Mouse (Mus musculus) kidney, embryonic 15.5 days (tissue): ENCODE results near the gene Il10rb. TPM values are rescaled to one million over a fixed set of nuclear protein-coding genes. Genes with fewer than 3 reads are reported as not detected.

Source experiments
- ATAC-seq: fragments of 200-750 bp; cut with Nextera tagmentation; replicated peaks from 2 replicates; pipeline ENCODE4 v1.8.0; 2017; ENCODE audit warnings: moderate TSS enrichment; ENCODE audit not compliant: low FRiP score
- H3K27ac ChIP-seq: fragments of 300-500 bp; sonication (generic); 2 replicates; pipeline ENCODE4 v1.5.1; 2015; ENCODE audit warnings: mild to moderate bottlenecking, inconsistent platforms
- H3K27me3 ChIP-seq: fragments of 300-500 bp; sonication (generic); 2 replicates; pipeline ENCODE4 v1.6.1; 2015; ENCODE audit warnings: inconsistent platforms
- H3K36me3 ChIP-seq: fragments of 300-500 bp; sonication (generic); 2 replicates; pipeline ENCODE4 v1.6.1; 2015; ENCODE audit warnings: inconsistent platforms
- H3K4me1 ChIP-seq: fragments of 300-500 bp; sonication (generic); 2 replicates; pipeline ENCODE4 v1.6.1; 2015; ENCODE audit warnings: inconsistent platforms
- H3K4me2 ChIP-seq: fragments of 300-500 bp; sonication (generic); 2 replicates; pipeline ENCODE4 v1.6.1; 2015; ENCODE audit warnings: moderate library complexity, mild to moderate bottlenecking, inconsistent platforms
- H3K4me3 ChIP-seq: fragments of 300-500 bp; sonication (generic); replicated peaks from 2 replicates; pipeline ENCODE4 v1.5.1; 2015; ENCODE audit warnings: mild to moderate bottlenecking, inconsistent platforms
- H3K9ac ChIP-seq: fragments of 300-500 bp; sonication (generic); 2 replicates; pipeline ENCODE4 v1.6.1; 2015; ENCODE audit warnings: mild to moderate bottlenecking, inconsistent platforms
- H3K9me3 ChIP-seq: fragments of 300-500 bp; sonication (generic); replicated peaks from 2 replicates; pipeline ENCODE4 v1.6.1; 2016; ENCODE audit warnings: inconsistent platforms
- WGBS: fragments of 180-500 bp; shearing (Covaris S2); methylation state at CpG from one replicate; pipeline ENCODE4 v1.1.7; 2015; ENCODE audit warnings: mixed read lengths; 5-methylcytosine and 5-hydroxymethylcytosine counted together
- polyA plus RNA-seq: library from polyadenylated mRNA; unstranded; fragments of >200 nt; fragmentation: Nextera tagmentation; extraction: Ambion mirVana; gene quantifications from 2 replicates; pipeline ENCODE4 v1.2.1, GENCODE M21; 2015

Il10rb gene
- polyA plus RNA-seq, 1 experiment from 2014 or later = 31.0 TPM

- Histone ChIP-seq H3K9me3 (no peaks in the 10 kb centered on the region), H3K27ac (no peak overlapping the region), H3K27me3 (no peaks in the 10 kb centered on the region), H3K36me3 (no peaks in the 10 kb centered on the region), H3K9ac (no peak overlapping the region), H3K4me3 (no peak overlapping the region), H3K4me2 (no peak overlapping the region), H3K4me1 (peaks cover 23% of the 10 kb centered on the region; the same call in 1 of the 2 replicates)
- ATAC-seq = no peak
- WGBS = 76% methylated on average over 11 of the region's 11 CpGs
These were observed 53.9 kb downstream of the Il10rb start for GRCm38 (mm10) chr16:91459841-91460370.

GRCm38 (mm10) chr16:91461066-91461638 is 55.2 kb downstream of the Il10rb start:
- ATAC-seq = no peak
- peak overlapping the region; percentile 25 for H3K4me2 ChIP-seq
- no peaks in the 10 kb centered on the region for H3K27me3 ChIP-seq
- H3K9ac ChIP-seq = no peak overlapping the region
- H3K36me3 ChIP-seq = no peaks in the 10 kb centered on the region
- H3K4me3 ChIP-seq = no peak overlapping the region
- H3K4me1 ChIP-seq = peaks cover 34% of the 10 kb centered on the region
- WGBS = 39% methylated on average over 11 of the region's 11 CpGs
- H3K9me3 ChIP-seq = no peaks in the 10 kb centered on the region
- H3K27ac ChIP-seq = peak overlapping the region; percentile 68

- Histone ChIP-seq H3K9ac (0 out of 2 replicates have a peak overlapping the region, but pooled peaks have one; percentile 10), H3K9me3 (no peaks in the 10 kb centered on the region), H3K4me3 (no peak overlapping the region), H3K4me2 (0 out of 2 replicates have a peak overlapping the region, but pooled peaks have one; percentile 12), H3K27me3 (no peaks in the 10 kb centered on the region), H3K27ac (peak overlapping the region; percentile 82), H3K36me3 (no peaks in the 10 kb centered on the region), H3K4me1 (peaks cover 40% of the 10 kb centered on the region)
- ATAC-seq = no peak
- 19% methylated on average over 9 of the region's 9 CpGs for WGBS
These were observed 55.8 kb downstream of the Il10rb start for GRCm38 (mm10) chr16:91461773-91462181.

GRCm38 (mm10) chr16:91462644-91463043 is 56.7 kb downstream of the Il10rb start:
- H3K36me3 ChIP-seq = no peaks in the 10 kb centered on the region
- WGBS = 66% methylated on average over 3 of the region's 3 CpGs
- peaks cover 42% of the 10 kb centered on the region for H3K4me1 ChIP-seq
- no peaks in the 10 kb centered on the region for H3K27me3 ChIP-seq
- no peaks in the 10 kb centered on the region for H3K9me3 ChIP-seq
- 0 out of 2 replicates have a peak overlapping the region, but pooled peaks have one; percentile 0 for H3K27ac ChIP-seq
- ATAC-seq = no peak
- H3K4me2 ChIP-seq = no peak overlapping the region
- H3K9ac ChIP-seq = no peak overlapping the region
- no peak overlapping the region for H3K4me3 ChIP-seq

GRCm38 (mm10) chr16:91463400-91463799 is 57.4 kb downstream of the Il10rb start:
- Histone ChIP-seq H3K9me3 (no peaks in the 10 kb centered on the region; the same call in 1 of the 2 replicates), H3K27ac (no peak overlapping the region), H3K4me1 (peaks cover 42% of the 10 kb centered on the region), H3K27me3 (no peaks in the 10 kb centered on the region), H3K9ac (no peak overlapping the region), H3K4me3 (no peak overlapping the region), H3K36me3 (0 out of 2 replicates have a peak, but pooled peaks cover 5% of the 10 kb centered on the region), H3K4me2 (no peak overlapping the region)
- 90% methylated on average over 2 of the region's 2 CpGs for WGBS
- ATAC-seq = no peak

GRCm38 (mm10) chr16:91463836-91464400 is 58.0 kb downstream of the Il10rb start:
- Histone ChIP-seq H3K27me3 (no peaks in the 10 kb centered on the region), H3K36me3 (0 out of 2 replicates have a peak, but pooled peaks cover 9% of the 10 kb centered on the region), H3K9me3 (no peaks in the 10 kb centered on the region; the same call in 1 of the 2 replicates), H3K9ac (no peak overlapping the region), H3K4me3 (peak overlapping the region; percentile 60), H3K4me1 (peaks cover 42% of the 10 kb centered on the region), H3K27ac (peak overlapping the region; percentile 88), H3K4me2 (peak overlapping the region; percentile 96)
- ATAC-seq = no peak
- 86% methylated on average over 4 of the region's 4 CpGs for WGBS

GRCm38 (mm10) chr16:91464594-91465504 is 58.9 kb downstream of the Il10rb start:
- Histone ChIP-seq H3K36me3 (0 out of 2 replicates have a peak, but pooled peaks cover 9% of the 10 kb centered on the region), H3K4me3 (peak overlapping the region; percentile 60), H3K9ac (peak overlapping the region; percentile 72), H3K27ac (peak overlapping the region; percentile 88), H3K4me1 (peaks cover 42% of the 10 kb centered on the region), H3K9me3 (no peaks in the 10 kb centered on the region; the same call in 1 of the 2 replicates), H3K4me2 (peak overlapping the region; percentile 96), H3K27me3 (no peaks in the 10 kb centered on the region)
- peak; percentile 95 for ATAC-seq
- WGBS = 2% methylated on average over 44 of the region's 44 CpGs

GRCm38 (mm10) chr16:91465505-91466240 is 59.7 kb downstream of the Il10rb start:
- 0 out of 2 replicates have a peak, but pooled peaks cover 14% of the 10 kb centered on the region for H3K36me3 ChIP-seq
- no peak for ATAC-seq
- peaks cover 42% of the 10 kb centered on the region for H3K4me1 ChIP-seq
- peak overlapping the region; percentile 96 for H3K4me2 ChIP-seq
- no peaks in the 10 kb centered on the region; the same call in 1 of the 2 replicates for H3K9me3 ChIP-seq
- H3K4me3 ChIP-seq = peak overlapping the region; percentile 60
- whole genome bisulfite sequencing = 41% methylated on average over 13 of the region's 13 CpGs
- H3K27ac ChIP-seq = peak overlapping the region; percentile 88
- no peaks in the 10 kb centered on the region for H3K27me3 ChIP-seq
- H3K9ac ChIP-seq = peak overlapping the region; percentile 72

GRCm38 (mm10) chr16:91466566-91466965 is 60.6 kb downstream of the Il10rb start:
- Histone ChIP-seq H3K9ac (no peak overlapping the region), H3K4me1 (peaks cover 34% of the 10 kb centered on the region), H3K36me3 (0 out of 2 replicates have a peak, but pooled peaks cover 14% of the 10 kb centered on the region), H3K4me2 (peak overlapping the region; percentile 96; the same call in 1 of the 2 replicates), H3K9me3 (no peaks in the 10 kb centered on the region; the same call in 1 of the 2 replicates), H3K27ac (peak overlapping the region; percentile 34), H3K4me3 (no peak overlapping the region; the same call in 1 of the 2 replicates), H3K27me3 (no peaks in the 10 kb centered on the region)
- whole genome bisulfite sequencing = 49% methylated on average over 6 of the region's 6 CpGs
- peak; percentile 43; the same call in 1 of the 2 replicates for ATAC-seq

- no peaks in the 10 kb centered on the region for H3K27me3 ChIP-seq
- WGBS = 84% methylated on average over 3 of the region's 3 CpGs
- H3K4me3 ChIP-seq = no peak overlapping the region
- 0 out of 2 replicates have a peak, but pooled peaks cover 14% of the 10 kb centered on the region for H3K36me3 ChIP-seq
- H3K27ac ChIP-seq = no peak overlapping the region
- H3K4me1 ChIP-seq = peaks cover 15% of the 10 kb centered on the region
- H3K4me2 ChIP-seq = no peak overlapping the region
- no peak overlapping the region for H3K9ac ChIP-seq
- ATAC-seq = no peak
- H3K9me3 ChIP-seq = no peaks in the 10 kb centered on the region; the same call in 1 of the 2 replicates
These were observed 64.5 kb downstream of the Il10rb start for GRCm38 (mm10) chr16:91470470-91470869.

- Histone ChIP-seq H3K4me1 (peaks cover 5% of the 10 kb centered on the region; the same call in 1 of the 2 replicates), H3K4me3 (no peak overlapping the region), H3K36me3 (0 out of 2 replicates have a peak, but pooled peaks cover 14% of the 10 kb centered on the region), H3K27me3 (no peaks in the 10 kb centered on the region), H3K27ac (no peak overlapping the region), H3K9ac (no peak overlapping the region), H3K4me2 (no peak overlapping the region), H3K9me3 (no peaks in the 10 kb centered on the region; the same call in 1 of the 2 replicates)
- 71% methylated on average over 6 of the region's 6 CpGs for WGBS
- ATAC-seq = no peak
These were observed 65.5 kb downstream of the Il10rb start for GRCm38 (mm10) chr16:91471481-91471880.
